Mouse (Mus musculus): ENCODE results near the gene Itpr2.

- TF ChIP-seq CTCF (IDR thresholded peaks at IDR 0.05; ENCODE audit: borderline replicate concordance, insufficient read depth, low read depth, low read length) = no peak
- no peak for TF ChIP-seq POLR2A (IDR thresholded peaks at IDR 0.05; ENCODE audit: borderline replicate concordance, insufficient read depth, low read length)
These were observed 306.1 kb downstream of the Itpr2 start for GRCm38 (mm10) chr6:146195854-146196457.

Measured in cerebellum, adult 2 months (tissue).